26 mouse cellular contexts compared by ENCODE assay signal in the genomic region with DNA sequence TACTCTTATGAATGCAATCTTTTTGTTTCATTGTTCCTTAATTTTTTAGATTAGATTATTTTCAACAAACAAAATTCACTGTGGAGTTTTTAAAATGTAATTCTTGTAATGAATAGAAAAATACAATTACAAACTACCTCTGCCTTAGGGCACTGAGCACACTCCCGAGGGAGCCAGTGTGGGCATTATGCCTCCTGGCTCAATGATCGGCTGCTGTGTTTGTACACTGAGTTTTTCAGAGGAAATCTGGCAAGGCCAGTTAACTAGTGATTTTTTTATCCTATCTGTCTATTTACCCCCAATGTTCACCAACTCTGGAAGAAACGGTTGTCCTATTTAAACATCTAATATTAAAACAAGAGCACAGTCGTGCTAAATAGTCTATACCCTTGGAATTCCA.
DNase-seq lines count a peak whose midpoint lies in the region; ATAC-seq and TF ChIP-seq lines count a peak whose summit lies in the region.
"Had no signal": no experiment of that assay in that cellular context is flagged by ENCODE, and none has a peak within 500 bp of the region (broad histone marks: within the 10 kb centered on the region; RNA-seq: fewer than 3 reads in every experiment).

No protein-coding gene starts in this region.

- no peak overlapping the region for H3K9ac ChIP-seq in hindbrain, postnatal 0 days (replicated peaks; ENCODE audit: low read length)
- H3K9ac ChIP-seq in hindbrain, embryonic 12.5 days: no peak overlapping the region
- H3K9ac ChIP-seq in midbrain, embryonic 14.5 days (replicated peaks; ENCODE audit: low read length): no peak overlapping the region
- no peak overlapping the region for H3K9ac ChIP-seq in midbrain, postnatal 0 days (replicated peaks; ENCODE audit: low read length, poor library complexity, severe bottlenecking)
- H3K9ac ChIP-seq: forebrain, embryonic 13.5 days; heart, embryonic 13.5 days; hindbrain, embryonic 15.5 days had no signal

- peak; percentile 50 for DNase-seq in adrenal gland, postnatal 14 days
- DNase-seq in adrenal gland, adult 18-20 months (ENCODE audit: low spot score in 2 of 2): no peak
- DNase-seq in hindbrain, postnatal 0 days (ENCODE audit: low spot score): peak; percentile 22
- peak; percentile 24 for DNase-seq in midbrain, embryonic 14.5 days
- DNase-seq in midbrain, postnatal 0 days (ENCODE audit: low spot score): no peak
- peak; percentile 34 for DNase-seq in adrenal gland, postnatal 25 days
- DNase-seq: cerebellum, adult 11 months; cerebellum, adult 2 months; cerebellum, postnatal 36 days; gastrocnemius, postnatal 10 days; gastrocnemius, postnatal 36 days; heart, adult 2 months; heart, postnatal 14 days; heart, postnatal 4 days; kidney, adult 18-20 months had no signal

- no peak for ATAC-seq in hindbrain, postnatal 0 days
- no peak for ATAC-seq in hindbrain, embryonic 12.5 days (ENCODE audit: low FRiP score)
- no peak for ATAC-seq in midbrain, embryonic 14.5 days (ENCODE audit: low FRiP score, low TSS enrichment)
- ATAC-seq in midbrain, postnatal 0 days (ENCODE audit: low FRiP score): no peak
- ATAC-seq in inflammation-experienced regulatory T-cells, adult 6 months: no peak
- ATAC-seq: activated CD4-positive, CD25-positive, alpha-beta regulatory T cell, adult 4 months; CD4-positive, CD25-positive, alpha-beta regulatory T cell, adult 4 months; forebrain, embryonic 13.5 days; forebrain, embryonic 16.5 days; intestine, embryonic 16.5 days had no signal

- WGBS in hindbrain, postnatal 0 days: 55% methylated on average over 4 of the region's 4 CpGs
- WGBS in hindbrain, embryonic 12.5 days: 84% methylated on average over 4 of the region's 4 CpGs
- WGBS in midbrain, embryonic 14.5 days: 72% methylated on average over 4 of the region's 4 CpGs
- WGBS in midbrain, postnatal 0 days: 66% methylated on average over 4 of the region's 4 CpGs

- no peak for TF ChIP-seq CTCF in hindbrain, postnatal 0 days (IDR thresholded peaks at IDR 0.05; ENCODE audit: low read depth)
- TF ChIP-seq CTCF in midbrain, postnatal 0 days (IDR thresholded peaks at IDR 0.05): no peak

- no peaks in the 10 kb centered on the region for H3K9me3 ChIP-seq in hindbrain, postnatal 0 days (ENCODE audit: low read length)
- H3K9me3 ChIP-seq in hindbrain, embryonic 12.5 days (replicated peaks): no peaks in the 10 kb centered on the region
- no peaks in the 10 kb centered on the region for H3K9me3 ChIP-seq in midbrain, embryonic 14.5 days (ENCODE audit: control insufficient read depth, low read length)
- H3K9me3 ChIP-seq in midbrain, postnatal 0 days (ENCODE audit: low read length): no peaks in the 10 kb centered on the region
- H3K9me3 ChIP-seq: forebrain, embryonic 10.5 days; forebrain, embryonic 13.5 days; heart, embryonic 10.5 days; heart, embryonic 13.5 days; hindbrain, embryonic 15.5 days had no signal

- no peaks in the 10 kb centered on the region for H3K4me1 ChIP-seq in hindbrain, postnatal 0 days (ENCODE audit: insufficient read depth, low read length)
- H3K4me1 ChIP-seq in hindbrain, embryonic 12.5 days: no peaks in the 10 kb centered on the region
- no peaks in the 10 kb centered on the region for H3K4me1 ChIP-seq in midbrain, embryonic 14.5 days (ENCODE audit: control insufficient read depth, insufficient read depth, low read length)
- H3K4me1 ChIP-seq in midbrain, postnatal 0 days (ENCODE audit: insufficient read depth, low read length): no peaks in the 10 kb centered on the region
- H3K4me1 ChIP-seq: forebrain, embryonic 10.5 days; forebrain, embryonic 13.5 days; heart, embryonic 10.5 days; heart, embryonic 13.5 days; hindbrain, embryonic 15.5 days had no signal

- H3K36me3 ChIP-seq in hindbrain, postnatal 0 days (ENCODE audit: insufficient read depth, low read length): no peaks in the 10 kb centered on the region
- H3K36me3 ChIP-seq in hindbrain, embryonic 12.5 days: no peaks in the 10 kb centered on the region
- H3K36me3 ChIP-seq in midbrain, embryonic 14.5 days (ENCODE audit: control insufficient read depth, insufficient read depth, low read length): no peaks in the 10 kb centered on the region
- H3K36me3 ChIP-seq in midbrain, postnatal 0 days (ENCODE audit: insufficient read depth, low read length): no peaks in the 10 kb centered on the region
- H3K36me3 ChIP-seq: forebrain, embryonic 10.5 days; heart, embryonic 10.5 days; heart, embryonic 13.5 days; hindbrain, embryonic 15.5 days had no signal

- H3K27me3 ChIP-seq in hindbrain, postnatal 0 days (ENCODE audit: insufficient read depth, low read length): no peaks in the 10 kb centered on the region
- H3K27me3 ChIP-seq in hindbrain, embryonic 12.5 days: no peaks in the 10 kb centered on the region
- no peaks in the 10 kb centered on the region for H3K27me3 ChIP-seq in midbrain, embryonic 14.5 days (ENCODE audit: control insufficient read depth, insufficient read depth, low read length)
- H3K27me3 ChIP-seq in midbrain, postnatal 0 days (ENCODE audit: insufficient read depth, low read length): no peaks in the 10 kb centered on the region
- H3K27me3 ChIP-seq: forebrain, embryonic 13.5 days; heart, embryonic 13.5 days; hindbrain, embryonic 15.5 days had no signal

- no peak overlapping the region for H3K4me2 ChIP-seq in hindbrain, postnatal 0 days (ENCODE audit: low read depth, low read length)
- H3K4me2 ChIP-seq in hindbrain, embryonic 12.5 days (replicated peaks): no peak overlapping the region
- no peak overlapping the region for H3K4me2 ChIP-seq in midbrain, embryonic 14.5 days (ENCODE audit: low read length)
- H3K4me2 ChIP-seq in midbrain, postnatal 0 days (ENCODE audit: low read depth, low read length, poor library complexity, severe bottlenecking): no peak overlapping the region
- H3K4me2 ChIP-seq: forebrain, embryonic 13.5 days; heart, embryonic 13.5 days; hindbrain, embryonic 15.5 days had no signal

- H3K4me3 ChIP-seq in hindbrain, postnatal 0 days (ENCODE audit: low read length): no peak overlapping the region
- H3K4me3 ChIP-seq in hindbrain, embryonic 12.5 days: no peak overlapping the region
- no peak overlapping the region for H3K4me3 ChIP-seq in midbrain, embryonic 14.5 days (replicated peaks; ENCODE audit: low read depth, low read length)
- no peak overlapping the region for H3K4me3 ChIP-seq in midbrain, postnatal 0 days (ENCODE audit: low read depth, low read length)
- H3K4me3 ChIP-seq: forebrain, embryonic 10.5 days; forebrain, embryonic 13.5 days; heart, adult 2 months; heart, embryonic 10.5 days; heart, embryonic 13.5 days; hindbrain, embryonic 15.5 days had no signal

- H3K27ac ChIP-seq in hindbrain, postnatal 0 days: no peak overlapping the region
- no peak overlapping the region for H3K27ac ChIP-seq in hindbrain, embryonic 12.5 days
- H3K27ac ChIP-seq in midbrain, embryonic 14.5 days (replicated peaks; ENCODE audit: low read depth, low read length): no peak overlapping the region
- no peak overlapping the region for H3K27ac ChIP-seq in midbrain, postnatal 0 days (ENCODE audit: low read depth, low read length)
- H3K27ac ChIP-seq: forebrain, embryonic 10.5 days; forebrain, embryonic 13.5 days; heart, adult 2 months; heart, embryonic 10.5 days; heart, embryonic 13.5 days; hindbrain, embryonic 15.5 days had no signal

Comparison
In these comparisons a context has a peak if more than half of its experiments do, and no peak if none do; other contexts are left out.
1. DNase-seq: peak in adrenal gland, postnatal 14 days (single experiment), hindbrain, postnatal 0 days (single experiment), midbrain, embryonic 14.5 days (single experiment) and adrenal gland, postnatal 25 days (single experiment); none in adrenal gland, adult 18-20 months (0 of 2) and midbrain, postnatal 0 days (single experiment).